Mouse (Mus musculus): ENCODE measurements around the gene Rbm26. TPM values are rescaled to one million over a fixed set of nuclear protein-coding genes. Genes with fewer than 3 reads are reported as not detected.
A peak's percentile ranks its signal among the peaks of the same experiment; 100 is the strongest.

Rbm26 gene
- polyA plus RNA-seq, 1 experiment from 2014 or later, result 45.1 TPM

DNA sequence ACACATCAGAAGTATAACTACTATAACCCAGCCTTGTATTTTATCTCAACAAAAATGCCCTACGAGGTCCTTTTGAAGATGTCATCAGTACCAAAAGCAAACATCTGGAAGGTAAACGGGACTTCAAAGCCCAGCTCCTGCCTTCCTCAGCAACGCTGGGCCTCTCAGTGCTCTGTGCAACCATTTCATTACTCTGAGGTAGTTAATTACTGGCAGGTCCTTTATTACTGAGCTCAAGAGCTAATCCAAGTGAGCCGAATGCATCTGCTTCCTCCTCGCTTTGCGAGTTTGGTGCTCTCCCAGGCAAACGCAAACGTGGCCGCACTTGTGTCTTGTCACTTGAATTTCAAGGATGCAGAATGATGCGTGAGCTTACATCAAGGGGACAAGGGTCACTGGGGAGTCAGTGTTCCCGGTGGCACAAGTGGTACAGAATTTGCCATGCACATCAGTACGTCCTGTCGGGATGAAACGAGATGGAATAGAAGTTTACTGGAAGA, 106.1 kb downstream of the Rbm26 start:
- no peak for ATAC-seq (ENCODE audit: insufficient read depth)

DNA sequence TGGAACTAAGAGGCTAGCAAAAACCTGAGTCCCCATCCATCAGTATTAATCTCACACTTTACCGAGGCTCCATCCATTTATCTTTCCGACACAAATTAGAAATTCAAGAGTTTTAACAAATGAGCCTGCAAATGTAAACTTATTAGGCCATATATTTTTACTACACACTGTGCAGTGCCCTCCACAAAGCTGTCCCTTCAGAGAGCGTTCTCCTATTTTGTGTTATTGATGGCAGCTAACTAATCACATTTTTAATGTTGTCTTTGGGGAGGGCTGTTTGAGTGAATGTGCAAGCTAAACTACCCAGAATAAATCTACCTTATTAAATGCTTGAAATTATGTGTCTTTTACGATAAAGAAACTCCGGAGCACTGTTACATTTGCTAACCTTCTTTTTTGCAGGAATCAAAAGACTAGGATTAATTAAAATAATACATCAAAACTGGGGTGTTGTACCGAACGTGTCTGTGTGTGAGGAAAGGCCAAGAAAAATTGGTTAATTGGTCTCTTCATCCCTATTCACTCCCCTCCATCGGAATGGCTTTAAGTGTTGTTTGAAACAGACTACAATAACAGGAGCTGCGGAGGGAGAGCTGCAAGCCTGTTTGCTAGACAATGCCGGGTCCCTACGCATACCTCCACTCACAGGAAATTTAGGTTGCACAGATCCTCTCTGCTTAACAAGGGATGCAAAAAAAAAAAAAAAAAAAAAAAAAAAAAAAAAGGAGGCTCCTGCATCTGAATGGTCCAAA, 106.7 kb downstream of the Rbm26 start:
- H3K36me3 ChIP-seq (ENCODE audit: insufficient read depth), result no peaks in the 10 kb centered on the region
- DNase-seq, result no peak
- no peak overlapping the region for H3K9ac ChIP-seq
- no peak for TF ChIP-seq CTCF (IDR thresholded peaks at IDR 0.05; ENCODE audit: low read depth)
- WGBS, result 54% methylated on average over 11 of the region's 11 CpGs
- H3K4me3 ChIP-seq (ENCODE audit: low read depth, low read length), result no peak overlapping the region
- H3K27me3 ChIP-seq (ENCODE audit: insufficient read depth, low read length), result no peaks in the 10 kb centered on the region
- ATAC-seq (ENCODE audit: insufficient read depth), result no peak
- H3K4me1 ChIP-seq (ENCODE audit: insufficient read depth), result no peaks in the 10 kb centered on the region
- no peaks in the 10 kb centered on the region for H3K9me3 ChIP-seq (ENCODE audit: low read depth, low read length)
- H3K27ac ChIP-seq (ENCODE audit: low read depth), result no peak overlapping the region
- no peak overlapping the region for H3K4me2 ChIP-seq

More for the DNA sequence above, 106.1 kb downstream of the Rbm26 start:
- no peak for DNase-seq
- no peaks in the 10 kb centered on the region for H3K9me3 ChIP-seq (ENCODE audit: low read depth, low read length)
- no peaks in the 10 kb centered on the region for H3K27me3 ChIP-seq (ENCODE audit: insufficient read depth, low read length)
- no peaks in the 10 kb centered on the region for H3K36me3 ChIP-seq (ENCODE audit: insufficient read depth)
- no peak overlapping the region for H3K27ac ChIP-seq (ENCODE audit: low read depth)
- no peak overlapping the region for H3K9ac ChIP-seq
- H3K4me2 ChIP-seq, result no peak overlapping the region
- no peaks in the 10 kb centered on the region for H3K4me1 ChIP-seq (ENCODE audit: insufficient read depth)
- TF ChIP-seq CTCF (IDR thresholded peaks at IDR 0.05; ENCODE audit: low read depth), result no peak
- no peak overlapping the region for H3K4me3 ChIP-seq (ENCODE audit: low read depth, low read length)
- WGBS, result 40% methylated on average over 14 of the region's 14 CpGs

DNA sequence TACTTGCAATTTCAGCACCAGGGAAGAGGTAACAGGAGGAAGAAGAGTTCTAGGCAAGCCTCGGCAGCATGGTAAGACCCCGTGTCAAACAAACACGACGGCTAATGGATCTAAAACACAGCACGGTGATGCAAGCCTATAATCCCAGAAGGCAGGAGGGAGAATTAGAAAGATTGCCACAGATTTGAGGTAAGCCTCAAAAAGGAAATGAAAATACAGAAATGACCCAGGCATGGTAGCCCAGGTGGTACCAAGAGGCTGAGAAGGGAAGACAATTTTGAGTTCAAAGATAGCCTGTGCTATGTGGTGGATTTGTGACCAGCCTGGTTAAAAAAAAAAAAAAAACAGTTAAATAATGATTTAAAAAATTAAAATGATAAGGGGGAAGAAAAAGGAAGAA, 109.1 kb downstream of the Rbm26 start:
- TF ChIP-seq CTCF (IDR thresholded peaks at IDR 0.05; ENCODE audit: low read depth), result no peak
- Histone ChIP-seq H3K9me3 (ENCODE audit: low read depth, low read length) (no peaks in the 10 kb centered on the region), H3K27ac (ENCODE audit: low read depth) (no peak overlapping the region), H3K27me3 (ENCODE audit: insufficient read depth, low read length) (no peaks in the 10 kb centered on the region), H3K4me1 (ENCODE audit: insufficient read depth) (no peaks in the 10 kb centered on the region), H3K36me3 (ENCODE audit: insufficient read depth) (no peaks in the 10 kb centered on the region), H3K4me2 (no peak overlapping the region), H3K4me3 (ENCODE audit: low read depth, low read length) (no peak overlapping the region), H3K9ac (no peak overlapping the region)
- WGBS, result 70% methylated on average over 5 of the region's 5 CpGs
- DNase-seq (no peak), ATAC-seq (ENCODE audit: insufficient read depth) (no peak)

DNA sequence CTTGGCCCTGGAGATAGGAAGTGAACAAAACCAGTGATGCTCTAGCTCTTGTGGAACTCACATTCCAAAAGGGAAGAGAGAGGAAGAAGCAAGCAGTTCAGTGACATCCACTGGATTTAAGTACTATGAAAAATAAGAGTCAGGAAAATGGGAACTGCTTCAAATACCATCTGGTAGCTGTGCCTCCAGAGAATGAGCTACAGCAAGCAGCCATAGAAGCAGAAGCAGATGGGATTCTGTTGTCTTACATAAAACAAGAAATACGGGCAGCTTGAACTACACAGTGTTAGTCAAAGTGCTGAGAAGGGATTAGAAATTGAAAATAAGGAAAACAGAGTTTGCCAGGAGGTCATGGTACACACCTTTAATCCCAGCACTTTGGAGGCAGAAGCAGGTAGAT, 112.9 kb downstream of the Rbm26 start:
- Histone ChIP-seq H3K27ac (ENCODE audit: low read depth) (no peak overlapping the region), H3K9me3 (ENCODE audit: low read depth, low read length) (no peaks in the 10 kb centered on the region), H3K4me2 (no peak overlapping the region), H3K4me1 (ENCODE audit: insufficient read depth) (no peaks in the 10 kb centered on the region), H3K9ac (no peak overlapping the region), H3K27me3 (ENCODE audit: insufficient read depth, low read length) (no peaks in the 10 kb centered on the region), H3K4me3 (ENCODE audit: low read depth, low read length) (no peak overlapping the region), H3K36me3 (ENCODE audit: insufficient read depth) (no peaks in the 10 kb centered on the region)
- DNase-seq (no peak), ATAC-seq (ENCODE audit: insufficient read depth) (no peak)
- 73% methylated on average over 1 of the region's 1 CpGs for WGBS
- no peak for TF ChIP-seq CTCF (IDR thresholded peaks at IDR 0.05; ENCODE audit: low read depth)

GRCm38 (mm10) chr14:105061230-105061629, 115.9 kb downstream of the Rbm26 start:
- 59% methylated on average over 2 of the region's 2 CpGs for WGBS
- Histone ChIP-seq H3K27me3 (ENCODE audit: insufficient read depth, low read length) (no peaks in the 10 kb centered on the region), H3K9me3 (ENCODE audit: low read depth, low read length) (no peaks in the 10 kb centered on the region), H3K27ac (ENCODE audit: low read depth) (no peak overlapping the region), H3K4me3 (ENCODE audit: low read depth, low read length) (no peak overlapping the region), H3K36me3 (ENCODE audit: insufficient read depth) (no peaks in the 10 kb centered on the region), H3K4me1 (ENCODE audit: insufficient read depth) (no peaks in the 10 kb centered on the region), H3K4me2 (no peak overlapping the region), H3K9ac (no peak overlapping the region)
- TF ChIP-seq CTCF (IDR thresholded peaks at IDR 0.05; ENCODE audit: low read depth), result no peak
- DNase-seq (no peak), ATAC-seq (ENCODE audit: insufficient read depth) (peak; percentile 60; the same call in 1 of the 2 replicates)

GRCm38 (mm10) chr14:105057934-105058333, 119.2 kb downstream of the Rbm26 start:
- Histone ChIP-seq H3K36me3 (ENCODE audit: insufficient read depth) (no peaks in the 10 kb centered on the region), H3K9ac (no peak overlapping the region), H3K27ac (ENCODE audit: low read depth) (no peak overlapping the region), H3K4me1 (ENCODE audit: insufficient read depth) (no peaks in the 10 kb centered on the region), H3K9me3 (ENCODE audit: low read depth, low read length) (no peaks in the 10 kb centered on the region), H3K27me3 (ENCODE audit: insufficient read depth, low read length) (no peaks in the 10 kb centered on the region), H3K4me2 (no peak overlapping the region), H3K4me3 (ENCODE audit: low read depth, low read length) (no peak overlapping the region)
- TF ChIP-seq CTCF (IDR thresholded peaks at IDR 0.05; ENCODE audit: low read depth), result no peak
- no peak for DNase-seq
- no peak for ATAC-seq (ENCODE audit: insufficient read depth)

Other genes starting within 250 kb of the Rbm26 start
- 60.3 and 63.8 TPM in 2 replicates for gene Ndfip2, start 81.2 kb upstream of the Rbm26 start, polyA plus RNA-seq (2014; fragmentation: Nextera tagmentation; extraction: Ambion mirVana)